Mouse (Mus musculus) C2C12 (cell line): Measurements from ENCODE around the gene Trim27.

Source experiments
- CEBPB ChIP-seq: IDR thresholded peaks from one replicate; pipeline ENCODE4 v1.6.1; 2011; ENCODE audit warnings: low read depth, mild to moderate bottlenecking, control low read depth, moderate library complexity
- CTCF ChIP-seq: IDR thresholded peaks from one replicate; pipeline ENCODE4 v1.5.1; 2011; ENCODE audit not compliant: control insufficient read depth, insufficient read depth, insufficient read length
- FOSL1 ChIP-seq: IDR thresholded peaks from one replicate; pipeline ENCODE4 v1.8.0; 2011; ENCODE audit warnings: mild to moderate bottlenecking, low read length; ENCODE audit not compliant: poor library complexity, insufficient read depth, severe bottlenecking

DNA sequence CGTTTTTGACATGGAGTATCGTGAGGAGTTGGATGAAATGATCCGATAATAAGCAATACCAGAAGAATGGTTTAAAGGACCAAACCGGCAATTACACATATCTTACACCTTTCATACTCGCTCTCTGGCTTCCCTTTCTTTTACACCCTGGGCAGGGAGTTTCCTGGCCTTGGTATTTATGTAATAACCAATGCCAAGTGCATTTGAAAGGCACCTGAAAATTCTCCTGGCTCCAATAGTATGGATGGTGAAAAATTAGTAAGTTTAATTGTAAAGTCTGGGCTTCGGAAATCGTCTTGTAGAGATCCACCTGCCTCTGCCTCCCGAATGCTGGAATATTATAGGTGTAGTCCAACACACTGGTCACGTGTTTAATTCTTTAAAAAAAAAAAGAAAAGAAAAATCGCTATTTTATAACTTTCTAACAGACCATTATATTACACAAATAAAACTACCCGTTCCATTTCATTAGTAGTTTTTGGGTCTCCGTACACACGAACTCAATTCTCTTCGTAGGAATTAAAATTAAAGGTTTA is 10.1 kb upstream of the Trim27 start:
- TF ChIP-seq CTCF: no peak
- TF ChIP-seq CEBPB: no peak
- TF ChIP-seq FOSL1: no peak
